Comparison of ENCODE assay signal across 14 mouse cellular contexts in genomic region chr11:113015686-113016304, GRCm38 (mm10).
DNase-seq lines count a peak whose midpoint lies in the region; ATAC-seq and TF ChIP-seq lines count a peak whose summit lies in the region.
"Had no signal": no experiment of that assay in that cellular context is flagged by ENCODE, and none has a peak within 500 bp of the region (broad histone marks: within the 10 kb centered on the region; RNA-seq: fewer than 3 reads in every experiment).

No protein-coding gene starts in this region.

- no peak for DNase-seq in lung, postnatal 14 days
- DNase-seq in embryonic facial prominence, embryonic 10.5 days (ENCODE audit: low spot score), result peak; percentile 33
- peak; percentile 14 for DNase-seq in forebrain, postnatal 0 days
- DNase-seq in Muller cell, postnatal 12 days (ENCODE audit: inconsistent ontology term), result no peak
- DNase-seq: adrenal gland, adult 2 months; cerebellum, postnatal 25 days; gastrocnemius, adult 2 months; heart, postnatal 4 days; kidney, postnatal 10 days; liver had no signal

- no peak overlapping the region for H3K4me2 ChIP-seq in lung, embryonic 16.5 days (ENCODE audit: low read depth, low read length)
- no peak overlapping the region for H3K4me2 ChIP-seq in forebrain, postnatal 0 days (ENCODE audit: low read depth)
- H3K4me2 ChIP-seq in intestine, embryonic 16.5 days (ENCODE audit: low read depth, low read length), result no peak overlapping the region

- 47% methylated on average over 13 of the region's 13 CpGs for WGBS in lung, embryonic 16.5 days
- WGBS in embryonic facial prominence, embryonic 10.5 days, result 52% methylated on average over 13 of the region's 13 CpGs
- 46% methylated on average over 13 of the region's 13 CpGs for WGBS in forebrain, postnatal 0 days
- WGBS in intestine, embryonic 16.5 days, result 61% methylated on average over 12 of the region's 13 CpGs

- H3K4me3 ChIP-seq in lung, embryonic 16.5 days (ENCODE audit: low read length), result no peak overlapping the region
- H3K4me3 ChIP-seq in embryonic facial prominence, embryonic 10.5 days, result no peak overlapping the region
- no peak overlapping the region for H3K4me3 ChIP-seq in forebrain, postnatal 0 days (ENCODE audit: low read depth, low read length)
- peak overlapping the region; percentile 46 for H3K4me3 ChIP-seq in megakaryocyte, embryonic 14.5 days (replicated peaks)
- no peak overlapping the region for H3K4me3 ChIP-seq in intestine, embryonic 16.5 days (ENCODE audit: low read length)
- H3K4me3 ChIP-seq: gastrocnemius, adult 2 months had no signal

- no peaks in the 10 kb centered on the region for H3K36me3 ChIP-seq in lung, embryonic 16.5 days (ENCODE audit: control insufficient read depth, insufficient read depth, low read length)
- H3K36me3 ChIP-seq in embryonic facial prominence, embryonic 10.5 days (replicated peaks), result no peaks in the 10 kb centered on the region
- no peaks in the 10 kb centered on the region for H3K36me3 ChIP-seq in forebrain, postnatal 0 days (ENCODE audit: insufficient read depth)
- no peaks in the 10 kb centered on the region for H3K36me3 ChIP-seq in megakaryocyte, embryonic 14.5 days (replicated peaks; ENCODE audit: low read length)
- H3K36me3 ChIP-seq in intestine, embryonic 16.5 days (ENCODE audit: control insufficient read depth, insufficient read depth, low read length), result no peaks in the 10 kb centered on the region

- H3K27ac ChIP-seq in lung, embryonic 16.5 days (ENCODE audit: low read length), result peak overlapping the region; percentile 40; the same call in 1 of the 2 replicates
- peak overlapping the region; percentile 83 for H3K27ac ChIP-seq in embryonic facial prominence, embryonic 10.5 days (replicated peaks)
- H3K27ac ChIP-seq in forebrain, postnatal 0 days (ENCODE audit: low read depth, low read length), result 0 out of 2 replicates have a peak overlapping the region, but pooled peaks have one; percentile 62
- H3K27ac ChIP-seq in intestine, embryonic 16.5 days (ENCODE audit: low read length), result no peak overlapping the region
- H3K27ac ChIP-seq: gastrocnemius, adult 2 months; macrophage had no signal

- TF ChIP-seq CTCF in forebrain, postnatal 0 days (IDR thresholded peaks at IDR 0.05; ENCODE audit: low read depth), result no peak

- peak; percentile 82 for ATAC-seq in lung, embryonic 16.5 days (ENCODE audit: low read depth)
- ATAC-seq in forebrain, postnatal 0 days, result no peak
- ATAC-seq in intestine, embryonic 16.5 days, result no peak

- peaks cover 10% of the 10 kb centered on the region for H3K4me1 ChIP-seq in lung, embryonic 16.5 days (replicated peaks; ENCODE audit: control insufficient read depth, insufficient read depth, low read length)
- H3K4me1 ChIP-seq in embryonic facial prominence, embryonic 10.5 days, result peaks cover 77% of the 10 kb centered on the region
- peaks cover 24% of the 10 kb centered on the region for H3K4me1 ChIP-seq in forebrain, postnatal 0 days (ENCODE audit: insufficient read depth)
- no peaks in the 10 kb centered on the region for H3K4me1 ChIP-seq in megakaryocyte, embryonic 14.5 days
- H3K4me1 ChIP-seq in intestine, embryonic 16.5 days (ENCODE audit: control insufficient read depth, insufficient read depth, low read length), result peaks cover 3% of the 10 kb centered on the region; the same call in 1 of the 2 replicates

- no peaks in the 10 kb centered on the region for H3K9me3 ChIP-seq in lung, embryonic 16.5 days (ENCODE audit: control insufficient read depth, low read length)
- no peaks in the 10 kb centered on the region for H3K9me3 ChIP-seq in embryonic facial prominence, embryonic 10.5 days
- H3K9me3 ChIP-seq in forebrain, postnatal 0 days (ENCODE audit: low read length), result no peaks in the 10 kb centered on the region
- H3K9me3 ChIP-seq in megakaryocyte, embryonic 14.5 days, result peaks cover 25% of the 10 kb centered on the region
- H3K9me3 ChIP-seq in intestine, embryonic 16.5 days (ENCODE audit: control insufficient read depth, low read length), result no peaks in the 10 kb centered on the region

- H3K9ac ChIP-seq in lung, embryonic 16.5 days (ENCODE audit: low read length), result no peak overlapping the region
- no peak overlapping the region for H3K9ac ChIP-seq in forebrain, postnatal 0 days
- no peak overlapping the region; the same call in 1 of the 2 replicates for H3K9ac ChIP-seq in intestine, embryonic 16.5 days (ENCODE audit: low read depth, low read length)

- H3K27me3 ChIP-seq in lung, embryonic 16.5 days (ENCODE audit: control insufficient read depth, insufficient read depth, low read depth, low read length), result no peaks in the 10 kb centered on the region
- peaks cover 12% of the 10 kb centered on the region for H3K27me3 ChIP-seq in embryonic facial prominence, embryonic 10.5 days (replicated peaks; ENCODE audit: low read depth, poor library complexity, severe bottlenecking)
- H3K27me3 ChIP-seq in forebrain, postnatal 0 days (ENCODE audit: insufficient read depth, low read length), result no peaks in the 10 kb centered on the region
- H3K27me3 ChIP-seq in megakaryocyte, embryonic 14.5 days (replicated peaks), result no peaks in the 10 kb centered on the region
- no peaks in the 10 kb centered on the region for H3K27me3 ChIP-seq in intestine, embryonic 16.5 days (replicated peaks; ENCODE audit: control insufficient read depth, insufficient read depth, low read length)

Comparison
In these comparisons a context has a peak if more than half of its experiments do, and no peak if none do; other contexts are left out.
1. DNase-seq: peak in embryonic facial prominence, embryonic 10.5 days (single experiment) and forebrain, postnatal 0 days (single experiment); none in lung, postnatal 14 days (single experiment) and Muller cell, postnatal 12 days (single experiment).